Mouse (Mus musculus): ENCODE measurements around the gene Olfr483.

DNA sequence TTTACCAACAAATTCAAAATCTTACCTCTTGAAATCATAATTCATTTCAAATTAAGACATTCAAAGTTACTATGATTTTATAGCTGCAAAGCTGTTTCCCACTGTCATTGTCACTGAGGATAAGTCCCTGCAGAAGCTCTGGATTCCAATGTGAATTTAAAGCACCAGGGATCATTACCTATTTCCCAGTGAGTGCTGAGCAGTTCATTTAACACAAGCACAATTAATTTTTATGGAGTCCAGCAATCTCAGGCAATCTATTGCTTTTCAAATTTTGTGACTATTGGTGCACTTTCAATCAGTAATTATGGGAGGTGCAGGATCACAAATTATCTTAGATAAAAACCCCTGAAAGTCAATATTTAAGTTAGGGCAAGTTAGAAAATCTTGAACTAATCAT is 26.7 kb downstream of the Olfr483 start, which contains the start of gene Olfr484:
- TF ChIP-seq CTCF (IDR thresholded peaks at IDR 0.05; ENCODE audit: insufficient read depth, low read length) (no peak), POLR2A (IDR thresholded peaks at IDR 0.05; ENCODE audit: borderline replicate concordance, extremely low read depth, low read depth, low read length) (no peak)

Measured in lung, adult 2 months (tissue).